Mouse (Mus musculus) lung, postnatal 0 days (tissue): ENCODE data around the gene Stub1.

Source experiments
- CTCF ChIP-seq: IDR thresholded peaks from 2 replicates; pipeline ENCODE4 v1.5.1; 2016; ENCODE audit warnings: antibody characterized with exemption, mild to moderate bottlenecking
- EP300 ChIP-seq: IDR thresholded peaks from 2 replicates; pipeline ENCODE4 v1.6.1; 2016; ENCODE audit warnings: antibody characterized with exemption, mild to moderate bottlenecking, control low read depth

DNA sequence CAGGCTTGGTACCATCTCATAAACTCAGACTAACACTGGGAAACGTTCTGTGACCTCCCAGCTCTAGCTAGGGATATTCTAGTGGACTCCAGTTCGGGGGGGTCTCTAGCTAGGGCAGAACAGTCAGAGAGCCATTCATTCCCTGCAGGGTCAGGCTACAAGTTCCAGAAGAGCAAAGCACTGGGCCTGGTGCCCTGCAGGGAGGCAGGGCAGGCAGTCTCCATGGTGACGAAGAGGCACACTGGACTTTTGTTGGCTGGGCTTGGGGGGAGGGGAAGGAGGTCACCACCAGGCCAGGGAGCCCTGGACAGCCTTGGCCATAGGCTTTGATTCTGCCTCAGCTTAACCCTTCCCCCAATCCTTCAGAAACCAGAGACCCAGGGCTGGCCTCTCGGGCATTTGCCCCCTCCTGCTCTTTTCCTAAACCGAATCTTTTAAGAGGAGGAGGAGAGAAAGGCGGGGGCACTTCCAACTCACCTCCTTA lies 37.6 kb downstream of the Stub1 start, which contains the start of gene AC134908.4:
- TF ChIP-seq CTCF (no peak), EP300 (no peak)
